Mouse (Mus musculus): ENCODE data around the gene Btbd18.

GRCm38 (mm10) chr2:84695007-84695695, 36.3 kb downstream of the Btbd18 start:
- TF ChIP-seq CTCF (IDR thresholded peaks at IDR 0.05; ENCODE audit: insufficient read depth, low read length), result no peak
- TF ChIP-seq POLR2A (IDR thresholded peaks at IDR 0.05; ENCODE audit: borderline replicate concordance, extremely low read depth, low read depth, low read length), result no peak

Data from lung, adult 2 months (tissue).